Mouse (Mus musculus) embryo, embryonic 10.5 days (tissue): ENCODE results near the gene Mthfd1.
A peak's percentile ranks its signal among the peaks of the same experiment; 100 is the strongest.

Source experiments
- DNase-seq: peaks from one replicate; pipeline ENCODE4 v3.0.0-alpha.2; 2015; ENCODE audit warnings: low spot score

Mthfd1 gene

GRCm38 (mm10) chr12:76303474-76303873 lies 48.4 kb downstream of the Mthfd1 start:
- no peak for DNase-seq

GRCm38 (mm10) chr12:76304199-76304598 lies 49.1 kb downstream of the Mthfd1 start:
- DNase-seq, result no peak

DNA sequence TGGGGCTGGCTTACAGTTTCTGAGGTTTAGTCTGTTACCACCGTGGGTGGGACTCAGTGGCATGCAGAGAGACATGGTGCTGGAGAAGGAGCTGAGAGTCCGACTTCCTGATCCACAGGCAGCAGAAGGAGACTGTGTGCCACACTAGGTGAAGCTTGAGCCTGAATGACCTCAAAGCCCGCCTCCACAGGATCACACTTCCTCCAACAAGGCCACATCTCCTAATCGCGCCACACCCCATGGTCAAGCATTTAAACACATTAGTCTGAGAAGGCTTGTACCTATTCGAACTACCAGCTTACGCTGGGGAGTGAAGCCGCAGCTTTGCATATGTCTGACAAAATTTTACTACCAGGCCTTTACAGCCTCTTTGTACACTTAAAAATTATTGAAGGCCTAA lies 50.0 kb downstream of the Mthfd1 start:
- no peak for DNase-seq

- no peak for DNase-seq
Observed at GRCm38 (mm10) chr12:76306852-76307561, 51.9 kb downstream of the Mthfd1 start.

DNA sequence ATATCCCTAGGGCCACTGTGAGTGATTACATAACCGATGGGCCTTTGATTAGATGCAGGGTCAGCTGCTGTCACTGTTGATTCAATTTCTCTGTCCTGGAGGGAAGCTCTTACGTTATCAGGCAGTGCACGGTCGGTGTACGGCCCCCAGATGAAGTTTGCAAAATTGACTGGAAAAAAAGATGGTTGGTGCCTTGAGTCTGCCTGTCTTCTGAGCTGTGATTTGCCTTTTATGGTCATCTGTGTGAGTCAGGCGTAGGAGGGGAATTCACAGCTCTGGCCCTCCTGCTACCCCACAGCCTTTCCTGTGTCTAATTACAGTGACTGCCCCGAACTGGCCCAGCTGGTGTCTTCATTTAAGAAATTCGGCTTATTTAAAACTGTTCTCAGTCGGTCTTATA lies 52.9 kb downstream of the Mthfd1 start:
- DNase-seq, result peak; percentile 45

- DNase-seq, result no peak
Observed at GRCm38 (mm10) chr12:76308436-76308835, 53.3 kb downstream of the Mthfd1 start.

DNA sequence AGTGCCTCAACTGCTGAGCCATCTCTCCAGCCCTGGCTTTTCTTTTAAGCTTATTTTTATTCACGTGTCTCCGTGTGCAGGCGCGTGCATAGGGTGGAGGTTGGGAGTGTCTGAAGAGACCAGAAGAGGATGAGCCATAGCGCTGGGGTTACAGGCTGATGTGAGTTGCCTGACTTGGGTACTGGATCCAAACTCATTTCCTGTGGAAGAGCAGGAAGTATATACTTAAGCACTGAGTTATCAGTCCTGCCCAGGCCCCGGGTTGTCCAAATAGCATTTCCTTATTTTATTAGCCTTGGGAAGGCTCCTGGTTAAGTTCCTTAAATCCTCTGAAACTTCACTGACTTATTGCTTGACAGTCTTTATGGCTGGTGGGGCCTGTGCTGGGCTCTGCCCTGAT lies 54.9 kb downstream of the Mthfd1 start:
- DNase-seq, result no peak

GRCm38 (mm10) chr12:76310633-76311032 lies 55.5 kb downstream of the Mthfd1 start:
- no peak for DNase-seq

- no peak for DNase-seq
Observed at GRCm38 (mm10) chr12:76311227-76311626, 56.1 kb downstream of the Mthfd1 start.

DNA sequence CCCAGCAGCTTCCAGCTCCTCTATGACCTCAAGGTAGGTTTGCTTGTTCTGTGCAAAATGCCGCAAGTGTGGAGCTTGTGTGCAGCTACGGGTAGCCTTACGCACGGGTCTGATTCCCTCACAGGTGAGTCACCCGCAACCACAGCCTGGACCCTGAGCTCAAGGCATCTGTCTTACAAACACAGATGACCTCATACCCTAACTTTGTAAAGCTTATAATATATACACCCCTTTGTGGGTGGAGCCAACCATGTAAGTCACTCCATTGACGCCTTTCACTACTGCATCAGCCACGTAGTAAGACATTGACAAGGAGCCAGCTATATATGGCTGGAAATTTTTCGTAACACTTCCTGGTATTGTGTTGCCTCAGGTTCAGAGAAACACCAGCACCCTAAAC lies 56.9 kb downstream of the Mthfd1 start:
- DNase-seq, result no peak

- peak; percentile 8 for DNase-seq
Observed at GRCm38 (mm10) chr12:76318282-76319212, 63.4 kb downstream of the Mthfd1 start.

DNA sequence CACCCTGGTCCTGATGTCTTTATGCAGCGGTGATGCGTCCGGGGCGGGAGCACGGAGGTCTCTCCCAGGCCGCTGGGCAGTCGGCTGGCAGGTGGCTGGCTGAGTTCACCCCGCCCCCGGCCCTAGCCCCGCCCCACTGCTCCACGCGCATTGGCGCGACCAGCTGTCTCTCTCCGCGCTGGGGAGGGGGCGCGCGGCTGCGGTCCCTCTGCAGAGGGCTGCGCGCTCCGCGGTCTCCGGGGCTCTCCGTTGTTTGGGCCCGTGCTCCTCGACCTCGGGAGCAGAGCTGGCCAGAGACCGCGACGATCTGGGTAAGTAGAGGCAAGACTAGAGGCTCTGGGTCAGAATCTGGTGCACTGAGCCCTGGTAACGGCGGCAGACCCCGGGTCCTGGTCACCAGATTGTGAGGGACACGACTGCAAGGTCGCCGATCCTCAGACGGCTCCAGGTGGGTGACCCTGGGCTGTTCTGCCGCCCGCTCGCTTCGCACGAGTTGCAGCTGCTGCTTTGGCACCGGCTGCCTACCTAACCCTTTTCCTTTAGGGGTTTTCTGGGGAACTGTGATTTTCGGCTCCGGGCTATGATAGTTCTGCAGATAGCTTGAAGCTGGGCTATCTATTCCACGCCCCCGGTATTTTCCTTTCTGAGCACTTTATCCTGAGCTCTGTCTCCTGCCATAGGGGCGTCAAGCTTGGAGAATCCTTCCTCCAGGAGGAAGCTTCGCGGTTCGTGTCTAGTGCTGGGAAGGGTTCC lies 69.8 kb downstream of the Mthfd1 start, which contains the start of gene Akap5:
Gene Akap5, plus strand, starts transcription at position 213 of the 753 bp plus-strand sequence.
- peak; percentile 86 for DNase-seq

GRCm38 (mm10) chr12:76326437-76327220 lies 71.5 kb downstream of the Mthfd1 start:
- DNase-seq, result no peak

- DNase-seq, result no peak
Observed at GRCm38 (mm10) chr12:76328567-76329354, 73.7 kb downstream of the Mthfd1 start.

DNA sequence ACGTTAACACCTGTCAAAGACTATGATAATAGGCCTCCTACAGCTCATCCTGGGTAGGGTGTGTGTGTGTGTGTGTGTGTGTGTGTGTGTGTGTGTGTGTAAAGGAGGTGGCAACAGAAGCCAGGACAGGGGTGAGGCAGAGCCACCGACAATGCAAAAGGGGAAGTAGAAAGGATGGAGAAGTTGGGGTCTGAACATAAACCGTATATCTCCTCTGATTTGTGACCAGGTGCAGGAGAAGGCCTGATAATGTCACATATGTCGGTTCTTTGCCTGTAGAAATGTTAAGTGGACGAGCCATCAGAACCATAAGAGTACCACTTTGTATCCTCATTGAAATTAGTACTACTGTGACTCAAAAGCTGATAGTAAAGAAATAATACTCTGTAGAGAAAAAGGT lies 78.6 kb downstream of the Mthfd1 start:
- no peak for DNase-seq

DNA sequence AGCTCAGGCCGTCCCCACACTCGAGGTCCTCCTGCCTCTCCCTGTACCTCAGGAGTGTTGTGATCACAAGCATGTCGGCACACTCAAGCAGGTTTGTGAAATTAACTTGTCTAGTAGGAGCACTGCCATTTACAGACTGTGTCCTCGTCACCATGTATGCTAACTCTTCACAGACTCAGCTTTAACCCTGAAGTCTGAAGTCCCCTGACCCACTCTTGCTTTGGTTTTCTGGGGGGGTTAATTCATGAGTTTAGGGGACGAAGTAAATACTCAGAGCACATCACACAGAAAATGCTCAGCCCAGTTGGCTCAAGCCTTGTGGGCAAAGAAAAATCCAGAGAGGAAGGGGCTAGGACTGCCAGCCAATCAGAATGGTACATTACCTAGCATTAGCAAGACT lies 80.5 kb downstream of the Mthfd1 start:
- DNase-seq, result no peak

- no peak for DNase-seq
Observed at GRCm38 (mm10) chr12:76336111-76336965, 81.2 kb downstream of the Mthfd1 start.

GRCm38 (mm10) chr12:76341080-76341479 lies 86.0 kb downstream of the Mthfd1 start:
- peak; percentile 81 for DNase-seq

DNA sequence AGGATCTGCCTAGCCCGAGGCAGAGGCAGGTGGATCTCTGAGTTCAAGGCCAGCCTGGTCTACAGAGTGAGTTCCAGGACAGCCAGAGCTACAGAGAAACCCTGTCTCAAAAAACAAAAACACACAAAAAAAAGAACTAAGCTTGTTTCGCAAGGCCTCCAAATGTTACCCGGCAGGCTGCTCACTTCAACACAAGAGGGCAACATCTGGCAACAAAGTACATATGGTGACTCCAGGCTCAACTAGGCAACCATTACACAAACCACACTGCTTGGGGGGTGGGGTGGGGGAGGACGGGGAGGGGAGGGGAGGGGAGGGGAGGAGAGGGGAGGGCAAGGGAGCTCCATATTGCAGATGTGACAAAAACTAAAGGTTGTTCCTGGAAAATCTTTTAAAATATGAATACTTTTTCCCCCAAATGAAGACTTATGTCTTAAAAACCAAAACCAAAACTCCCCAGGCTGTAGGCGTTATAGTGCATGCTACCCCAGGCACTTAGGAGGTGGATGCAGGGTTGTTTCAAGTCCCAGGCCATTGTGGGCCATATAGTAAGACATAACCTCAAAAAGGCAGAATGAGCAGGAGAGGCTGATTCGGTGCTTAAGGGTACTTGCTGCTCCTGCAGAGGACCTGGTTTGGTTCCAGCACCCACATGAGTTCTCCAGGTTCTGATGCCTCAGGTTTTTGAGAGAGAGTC lies 90.8 kb downstream of the Mthfd1 start:
- no peak for DNase-seq
